Mouse (Mus musculus) small intestine, adult 2 months (tissue): ENCODE results near the gene Dupd1. TPM values are rescaled to one million over a fixed set of nuclear protein-coding genes. Genes with fewer than 3 reads are reported as not detected.

Experiments used
- H3K27ac ChIP-seq: fragments of 200-500 bp; 2 replicates; pipeline ENCODE4 v1.5.1; 2012; ENCODE audit warnings: low read depth, low read length, control low read depth, inconsistent platforms; ENCODE audit not compliant: insufficient read depth
- H3K27me3 ChIP-seq: fragments of 200-500 bp; 2 replicates; pipeline ENCODE4 v1.6.1; 2012; ENCODE audit warnings: mild to moderate bottlenecking, moderate library complexity, low read length, inconsistent platforms; ENCODE audit not compliant: control insufficient read depth, insufficient read depth
- H3K36me3 ChIP-seq: fragments of 200-500 bp; 2 replicates; pipeline ENCODE4 v1.6.1; 2012; ENCODE audit warnings: mild to moderate bottlenecking, low read length, control low read depth, inconsistent platforms; ENCODE audit not compliant: control insufficient read depth, insufficient read depth
- H3K4me1 ChIP-seq: fragments of 200-500 bp; 2 replicates; pipeline ENCODE4 v1.6.1; 2012; ENCODE audit warnings: low read length, inconsistent platforms, mixed read lengths; ENCODE audit not compliant: control insufficient read depth, insufficient read depth, insufficient read length
- H3K4me3 ChIP-seq: fragments of 200-500 bp; 2 replicates; pipeline ENCODE4 v1.5.1; 2012; ENCODE audit warnings: low read depth, mild to moderate bottlenecking, control low read depth, inconsistent platforms, low read length, moderate library complexity
- CTCF ChIP-seq: fragments of 200-500 bp; IDR thresholded peaks from 2 replicates; pipeline ENCODE4 v1.5.1; 2012; ENCODE audit warnings: low read depth, mild to moderate bottlenecking, control low read depth, inconsistent platforms, low read length, moderate library complexity, mixed read lengths; ENCODE audit not compliant: insufficient replicate concordance, insufficient read length; ENCODE audit errors: extremely low read depth
- POLR2A ChIP-seq: fragments of 200-500 bp; IDR thresholded peaks from 2 replicates; pipeline ENCODE4 v1.6.1; 2012; ENCODE audit warnings: low read depth, mild to moderate bottlenecking, control low read depth, inconsistent platforms, low read length, moderate library complexity
- WGBS: fragments of 180-500 bp; shearing (Covaris S2); methylation state at CpG from one replicate; pipeline ENCODE4 v1.1.7; 2018; 5-methylcytosine and 5-hydroxymethylcytosine counted together
- polyA plus RNA-seq: library from polyadenylated mRNA; depleted of rRNA; stranded (reverse); fragments of >200 nt; gene quantifications from 2 replicates; pipeline ENCODE4 v1.2.3, GENCODE M21; 2012

Gene Dupd1
- polyA plus RNA-seq, 1 experiment = not detected

DNA sequence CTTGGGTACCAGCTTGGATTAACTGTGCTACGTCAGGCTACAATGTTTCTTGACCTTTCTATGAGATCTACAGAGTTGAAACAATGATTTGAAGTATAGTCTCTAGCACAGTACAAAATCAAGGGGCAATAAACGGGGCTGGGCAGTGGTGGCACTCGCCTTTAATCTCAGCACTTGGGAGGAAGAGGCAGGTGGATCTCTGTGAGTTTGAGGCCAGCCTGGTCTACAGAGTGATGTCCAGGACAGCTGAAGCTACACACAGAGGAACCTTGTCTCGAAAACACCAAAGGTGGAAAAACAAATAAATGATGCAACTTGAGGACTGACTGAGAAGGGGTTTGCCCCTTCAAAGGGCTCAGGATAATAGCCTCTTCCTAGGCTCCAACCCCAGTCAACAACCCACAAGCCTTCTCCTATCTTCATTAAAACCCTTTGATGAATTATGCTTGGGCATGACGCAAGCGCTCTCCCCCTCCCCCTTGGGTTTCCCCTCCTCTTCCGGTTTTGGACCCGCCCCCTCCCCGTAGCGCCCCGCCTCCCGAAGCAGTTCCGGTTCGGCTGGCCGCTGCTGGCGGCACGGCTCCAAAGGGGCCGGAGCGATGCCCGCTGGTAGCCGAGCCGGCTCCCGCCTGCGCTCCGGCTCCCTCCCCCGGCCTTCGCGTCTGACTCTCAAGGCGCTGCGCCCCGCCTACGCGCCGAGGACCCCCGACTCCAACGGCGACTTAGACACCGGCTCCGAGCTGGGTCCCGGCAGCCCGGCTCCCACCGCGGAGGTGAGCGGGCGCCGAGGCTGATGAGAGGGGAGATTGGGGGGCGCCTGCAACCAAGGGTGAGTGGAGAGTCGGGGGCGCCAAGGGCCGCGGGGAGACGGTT lies 35.9 kb upstream of the Dupd1 start, which contains the start of gene Samd8:
Samd8 (plus strand) TSS at position 524 of the 873 bp plus-strand sequence.
- H3K36me3 ChIP-seq = no peaks in the 10 kb centered on the region
- TF ChIP-seq POLR2A (peak; percentile 86), CTCF (no peak)
- WGBS = 4% methylated on average over 52 of the region's 52 CpGs
- no peaks in the 10 kb centered on the region for H3K27me3 ChIP-seq
- H3K27ac ChIP-seq = peak within 1 kb of the TSS; percentile 76
- H3K4me3 ChIP-seq = peak within 1 kb of the TSS; percentile 99
- peaks cover 6% of the 10 kb centered on the region; the same call in 1 of the 2 replicates for H3K4me1 ChIP-seq

DNA sequence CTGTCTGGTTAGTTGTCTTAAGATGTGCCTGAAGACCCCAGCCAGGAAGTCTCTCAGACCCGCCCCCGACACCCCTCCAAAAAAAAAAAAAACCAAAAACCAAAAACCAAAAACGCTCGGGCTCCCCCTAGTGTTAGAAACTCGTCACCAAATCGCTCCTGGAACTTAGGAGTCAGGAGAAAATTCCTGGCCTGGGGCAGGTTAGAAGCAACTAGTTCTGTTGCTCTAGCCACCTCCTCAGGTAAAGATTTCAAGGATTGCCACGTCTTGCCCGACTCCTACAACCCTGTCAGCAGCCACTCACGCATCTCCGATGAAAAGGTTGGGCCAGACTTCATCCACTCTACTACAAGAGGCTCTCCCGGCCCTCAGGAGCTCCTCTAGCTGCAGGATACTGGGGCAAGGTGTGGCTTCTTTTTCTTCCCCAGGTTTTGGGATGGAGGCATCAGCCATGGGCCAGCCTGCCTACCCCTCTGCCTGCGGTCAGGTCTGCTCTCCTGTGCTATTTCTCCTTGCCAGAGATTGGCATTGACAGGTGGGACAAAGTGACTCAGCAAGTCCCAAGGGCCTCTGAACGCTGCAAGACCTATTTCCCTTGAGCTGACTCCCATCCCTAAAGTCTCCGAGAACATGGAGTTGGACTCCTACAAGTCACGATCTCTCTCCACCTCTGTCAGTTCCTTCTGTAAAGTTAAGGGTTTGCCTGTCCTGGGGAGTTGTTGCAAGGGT lies 33.9 kb upstream of the Dupd1 start:
- WGBS = 42% methylated on average over 15 of the region's 15 CpGs
- Histone ChIP-seq H3K4me1 (peaks cover 4% of the 10 kb centered on the region; the same call in 1 of the 2 replicates), H3K4me3 (no peak overlapping the region), H3K27me3 (no peaks in the 10 kb centered on the region), H3K36me3 (no peaks in the 10 kb centered on the region), H3K27ac (no peak overlapping the region)
- TF ChIP-seq POLR2A (no peak), CTCF (peak; percentile 71; the same call in 1 of the 2 replicates)

DNA sequence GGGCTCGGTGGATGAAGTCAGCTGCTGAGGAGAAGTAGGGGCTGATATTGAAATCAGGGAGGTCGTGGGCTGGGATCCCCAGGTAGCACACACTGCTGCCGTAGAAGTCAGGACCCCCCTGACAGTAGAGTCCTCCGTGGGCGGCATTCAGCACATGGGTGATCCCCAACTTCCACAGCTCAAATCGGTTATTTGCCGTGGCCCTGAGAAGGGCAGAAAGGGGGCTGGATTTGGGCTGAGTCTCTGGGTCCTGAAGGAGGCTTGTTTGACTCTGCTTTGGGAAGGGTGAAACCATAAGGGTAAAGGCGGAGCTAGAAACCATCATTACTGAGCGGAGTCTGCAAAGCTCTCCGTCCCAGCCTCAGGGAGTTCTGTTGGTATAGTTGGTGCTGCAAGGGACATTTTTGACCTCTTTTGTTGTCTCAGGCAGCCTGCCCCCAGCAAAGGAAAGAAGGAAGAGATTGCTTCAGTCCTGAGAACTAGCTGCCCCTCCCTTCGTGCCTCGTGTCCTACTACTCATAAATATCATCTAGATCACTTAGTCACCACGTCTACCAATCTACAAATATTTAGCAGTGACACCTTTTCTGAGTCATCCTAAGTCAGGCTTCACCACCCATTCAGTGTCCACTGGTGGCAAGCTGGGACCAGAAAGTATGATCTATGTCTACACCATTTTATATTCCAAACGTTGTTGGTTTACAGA lies 33.2 kb upstream of the Dupd1 start:
- TF ChIP-seq CTCF (no peak), POLR2A (no peak)
- H3K36me3 ChIP-seq = no peaks in the 10 kb centered on the region
- 67% methylated on average over 14 of the region's 14 CpGs for WGBS
- H3K27ac ChIP-seq = no peak overlapping the region
- H3K27me3 ChIP-seq = no peaks in the 10 kb centered on the region
- peaks cover 2% of the 10 kb centered on the region; the same call in 1 of the 2 replicates for H3K4me1 ChIP-seq
- H3K4me3 ChIP-seq = no peak overlapping the region

DNA sequence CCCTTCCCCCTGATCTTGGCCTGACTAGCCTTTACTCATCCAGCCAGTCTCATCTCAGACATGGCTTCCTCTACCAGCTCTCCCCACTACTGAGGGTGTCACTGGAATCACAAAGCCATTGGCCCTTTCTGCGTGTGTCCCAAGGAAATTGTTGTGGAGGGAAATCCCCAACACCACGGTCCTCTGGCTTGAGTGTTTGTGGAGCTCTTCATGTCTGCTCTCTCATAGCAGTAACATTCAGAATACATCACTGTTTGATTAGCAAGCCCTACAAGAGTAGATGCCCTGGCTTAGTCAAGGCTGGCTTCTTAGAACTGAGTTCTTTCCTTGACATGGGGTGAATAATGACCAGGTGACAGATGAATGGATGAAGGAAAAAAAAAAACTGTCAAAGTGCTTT lies 32.5 kb upstream of the Dupd1 start:
- H3K36me3 ChIP-seq = no peaks in the 10 kb centered on the region
- H3K4me3 ChIP-seq = no peak overlapping the region
- TF ChIP-seq POLR2A (no peak), CTCF (no peak)
- H3K27ac ChIP-seq = no peak overlapping the region
- 47% methylated on average over 2 of the region's 2 CpGs for WGBS
- peaks cover 2% of the 10 kb centered on the region; the same call in 1 of the 2 replicates for H3K4me1 ChIP-seq
- H3K27me3 ChIP-seq = no peaks in the 10 kb centered on the region

DNA sequence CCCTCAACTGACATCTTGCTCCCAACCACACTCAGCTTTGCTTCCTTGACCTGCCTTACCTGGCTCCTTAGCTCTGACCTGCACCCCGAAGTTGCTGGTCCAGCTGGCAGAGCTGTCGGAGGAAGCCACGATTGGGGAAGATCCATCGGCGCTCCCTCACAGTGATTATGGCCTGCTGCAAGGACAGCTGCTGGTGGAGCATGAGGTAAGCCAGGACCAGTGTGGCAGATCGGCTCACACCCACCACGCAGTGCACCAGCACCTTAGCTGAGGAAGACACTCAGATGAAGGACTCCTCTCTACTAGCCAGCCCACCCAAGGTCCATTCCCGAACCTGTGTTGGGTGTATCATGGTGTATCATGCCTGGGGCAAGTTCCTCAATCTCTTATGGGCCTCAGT lies 31.9 kb upstream of the Dupd1 start:
- 88% methylated on average over 8 of the region's 8 CpGs for WGBS
- TF ChIP-seq POLR2A = no peak
- no peak for TF ChIP-seq CTCF
- H3K4me3 ChIP-seq = no peak overlapping the region
- H3K36me3 ChIP-seq = no peaks in the 10 kb centered on the region
- no peak overlapping the region for H3K27ac ChIP-seq
- H3K4me1 ChIP-seq = peaks cover 2% of the 10 kb centered on the region; the same call in 1 of the 2 replicates
- no peaks in the 10 kb centered on the region for H3K27me3 ChIP-seq

DNA sequence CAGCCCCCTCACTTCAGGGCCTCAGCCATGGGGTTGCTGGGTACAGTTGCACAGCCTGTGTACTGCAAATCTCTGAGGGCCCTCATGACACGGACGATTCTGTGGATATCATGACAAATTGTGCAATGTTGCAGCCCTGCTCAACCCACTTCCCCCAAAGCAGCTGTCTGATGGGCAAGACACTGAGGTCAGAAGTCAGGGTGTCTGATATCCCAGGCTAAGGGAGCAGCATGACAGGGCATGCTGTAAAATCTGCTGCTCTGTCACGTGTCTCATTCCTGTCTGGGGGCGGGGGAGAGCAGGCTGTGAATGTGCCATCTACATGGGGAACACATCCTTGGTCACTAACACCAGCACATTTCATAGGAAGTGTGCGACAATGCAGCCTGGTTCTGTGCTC lies 30.8 kb upstream of the Dupd1 start:
- Histone ChIP-seq H3K36me3 (no peaks in the 10 kb centered on the region), H3K4me1 (peaks cover 2% of the 10 kb centered on the region; the same call in 1 of the 2 replicates), H3K27me3 (no peaks in the 10 kb centered on the region), H3K4me3 (no peak overlapping the region), H3K27ac (no peak overlapping the region)
- WGBS = 61% methylated on average over 5 of the region's 5 CpGs
- TF ChIP-seq CTCF (no peak), POLR2A (no peak)
